Mouse (Mus musculus) erythroblast, embryonic 14.5 days (primary cell): ENCODE measurements around the gene Zfp30. TPM values are rescaled to one million over a fixed set of nuclear protein-coding genes. Genes with fewer than 3 reads are reported as not detected.
A peak's percentile ranks its signal among the peaks of the same experiment; 100 is the strongest.

Experiments used
- H3K27me3 ChIP-seq: 2 replicates; pipeline ENCODE4 v1.6.1; 2012; ENCODE audit warnings: inconsistent platforms; ENCODE audit not compliant: control insufficient read depth
- H3K36me3 ChIP-seq: 2 replicates; pipeline ENCODE4 v1.6.1; 2012; ENCODE audit warnings: mild to moderate bottlenecking, inconsistent platforms; ENCODE audit not compliant: control insufficient read depth
- H3K4me1 ChIP-seq: 2 replicates; pipeline ENCODE4 v1.6.1; 2012; ENCODE audit warnings: inconsistent platforms; ENCODE audit not compliant: control insufficient read depth
- H3K4me3 ChIP-seq: replicated peaks from 2 replicates; pipeline ENCODE3; 2012; ENCODE audit warnings: moderate library complexity, mild to moderate bottlenecking, inconsistent platforms
- H3K9me3 ChIP-seq: 2 replicates; pipeline ENCODE4 v1.6.1; 2012; ENCODE audit warnings: low read length, inconsistent platforms, mixed read lengths; ENCODE audit not compliant: control insufficient read depth
- GATA1 ChIP-seq: IDR thresholded peaks from 2 replicates; pipeline ENCODE4 v1.6.1; 2012; ENCODE audit warnings: low read length, inconsistent platforms, mixed read lengths
- TAL1 ChIP-seq: IDR thresholded peaks from 3 replicates; pipeline ENCODE4 v1.6.1; 2012; ENCODE audit warnings: low read length, inconsistent platforms, mixed read lengths
- polyA plus RNA-seq: library from polyadenylated mRNA; stranded (reverse); fragments of >175 nt; gene quantifications from 2 replicates; pipeline ENCODE4 v1.2.3, GENCODE M21; 2012

The Zfp30 gene
- polyA plus RNA-seq = 0.01 TPM in 2 replicates

- H3K9me3 ChIP-seq = no peaks in the 10 kb centered on the region
- H3K36me3 ChIP-seq = peaks cover under 1% of the 10 kb centered on the region
- H3K4me3 ChIP-seq = peak within 1 kb of the TSS; percentile 80
- H3K27me3 ChIP-seq = no peaks in the 10 kb centered on the region
- peaks cover 13% of the 10 kb centered on the region for H3K4me1 ChIP-seq
- no peak for TF ChIP-seq TAL1
- no peak for TF ChIP-seq GATA1
Measured at GRCm38 (mm10) chr7:29783871-29784551, at the start of gene Zfp30. Gene Zfp30 (plus strand): TSS chr7:29783998.

- TF ChIP-seq GATA1 (no peak), TAL1 (no peak)
- no peaks in the 10 kb centered on the region for H3K36me3 ChIP-seq
- H3K4me3 ChIP-seq = no peak overlapping the region
Measured at GRCm38 (mm10) chr7:29742258-29742657, 41.5 kb upstream of the Zfp30 start.

GRCm38 (mm10) chr7:29760476-29760875 lies 23.3 kb upstream of the Zfp30 start:
- no peaks in the 10 kb centered on the region for H3K27me3 ChIP-seq
- peaks cover 13% of the 10 kb centered on the region for H3K9me3 ChIP-seq
- no peaks in the 10 kb centered on the region for H3K36me3 ChIP-seq
- H3K4me3 ChIP-seq = no peak overlapping the region
- TF ChIP-seq TAL1 (no peak), GATA1 (no peak)
- no peaks in the 10 kb centered on the region for H3K4me1 ChIP-seq

More at GRCm38 (mm10) chr7:29742258-29742657, 41.5 kb upstream of the Zfp30 start:
- Histone ChIP-seq H3K4me1 (no peaks in the 10 kb centered on the region), H3K9me3 (peaks cover 28% of the 10 kb centered on the region), H3K27me3 (no peaks in the 10 kb centered on the region)

- Histone ChIP-seq H3K27me3 (no peaks in the 10 kb centered on the region), H3K4me3 (no peak overlapping the region), H3K9me3 (no peaks in the 10 kb centered on the region; the same call in 1 of the 2 replicates), H3K4me1 (peaks cover 29% of the 10 kb centered on the region), H3K36me3 (0 out of 2 replicates have a peak, but pooled peaks cover 2% of the 10 kb centered on the region)
- TF ChIP-seq TAL1 (no peak), GATA1 (no peak)
Measured at GRCm38 (mm10) chr7:29764702-29765101, 19.1 kb upstream of the Zfp30 start.

GRCm38 (mm10) chr7:29767058-29767686 lies 16.6 kb upstream of the Zfp30 start:
- TF ChIP-seq GATA1 (no peak), TAL1 (no peak)
- H3K4me3 ChIP-seq = peak overlapping the region; percentile 92
- H3K36me3 ChIP-seq = peaks cover 14% of the 10 kb centered on the region
- H3K4me1 ChIP-seq = peaks cover 34% of the 10 kb centered on the region
- no peaks in the 10 kb centered on the region for H3K27me3 ChIP-seq
- no peaks in the 10 kb centered on the region; the same call in 1 of the 2 replicates for H3K9me3 ChIP-seq

- Histone ChIP-seq H3K9me3 (no peaks in the 10 kb centered on the region; the same call in 1 of the 2 replicates), H3K4me3 (peak within 1 kb of the TSS; percentile 92), H3K4me1 (peaks cover 34% of the 10 kb centered on the region), H3K27me3 (no peaks in the 10 kb centered on the region), H3K36me3 (peaks cover 23% of the 10 kb centered on the region)
- TF ChIP-seq TAL1 (no peak), GATA1 (no peak)
Measured at GRCm38 (mm10) chr7:29768090-29768900, 15.5 kb upstream of the Zfp30 start, which contains the start of gene Zfp84. Gene Zfp84 (plus strand): TSS chr7:29768552.

- Histone ChIP-seq H3K4me1 (peaks cover 34% of the 10 kb centered on the region), H3K36me3 (peaks cover 30% of the 10 kb centered on the region), H3K4me3 (peak overlapping the region; percentile 92), H3K27me3 (no peaks in the 10 kb centered on the region), H3K9me3 (no peaks in the 10 kb centered on the region; the same call in 1 of the 2 replicates)
- TF ChIP-seq TAL1 (no peak), GATA1 (no peak)
Measured at GRCm38 (mm10) chr7:29768980-29769379, 14.8 kb upstream of the Zfp30 start.

GRCm38 (mm10) chr7:29773503-29773902 lies 10.3 kb upstream of the Zfp30 start:
- H3K27me3 ChIP-seq = no peaks in the 10 kb centered on the region
- H3K9me3 ChIP-seq = peaks cover 24% of the 10 kb centered on the region
- peaks cover 13% of the 10 kb centered on the region for H3K4me1 ChIP-seq
- H3K4me3 ChIP-seq = no peak overlapping the region
- peaks cover 72% of the 10 kb centered on the region for H3K36me3 ChIP-seq
- TF ChIP-seq GATA1 (no peak), TAL1 (no peak)
